Mouse (Mus musculus) liver, embryonic 11.5 days (tissue): ENCODE measurements around the gene Gprc5b. TPM values are rescaled to one million over a fixed set of nuclear protein-coding genes. Genes with fewer than 3 reads are reported as not detected.

Source experiments
- ATAC-seq: fragments of 200-750 bp; cut with Nextera tagmentation; replicated peaks from 2 replicates; pipeline ENCODE4 v1.8.0; 2017; ENCODE audit warnings: moderate number of reproducible peaks, mild to moderate bottlenecking, moderate TSS enrichment, moderate library complexity; ENCODE audit not compliant: low FRiP score
- DNase-seq: peaks from one replicate; pipeline ENCODE4 v3.0.0-alpha.2; 2017; ENCODE audit warnings: low spot score
- H3K27ac ChIP-seq: fragments of 300-500 bp; sonication (generic); 2 replicates; pipeline ENCODE4 v1.5.1; 2014; ENCODE audit warnings: mild to moderate bottlenecking, low read depth, low read length, control low read depth
- H3K27me3 ChIP-seq: fragments of 300-500 bp; sonication (generic); replicated peaks from 2 replicates; pipeline ENCODE4 v1.6.1; 2014; ENCODE audit warnings: low read length, mixed read lengths; ENCODE audit not compliant: control insufficient read depth, insufficient read depth
- H3K36me3 ChIP-seq: fragments of 300-500 bp; sonication (generic); 2 replicates; pipeline ENCODE4 v1.6.1; 2014; ENCODE audit warnings: mild to moderate bottlenecking, low read length, moderate library complexity, mixed read lengths; ENCODE audit not compliant: control insufficient read depth, insufficient read depth
- H3K4me1 ChIP-seq: fragments of 300-500 bp; sonication (generic); replicated peaks from 2 replicates; pipeline ENCODE4 v1.6.1; 2014; ENCODE audit warnings: low read length, mixed read lengths; ENCODE audit not compliant: control insufficient read depth, insufficient read depth
- H3K4me2 ChIP-seq: fragments of 300-500 bp; sonication (generic); 2 replicates; pipeline ENCODE4 v1.6.1; 2014; ENCODE audit warnings: mild to moderate bottlenecking, control low read depth, moderate library complexity
- H3K4me3 ChIP-seq: fragments of 300-500 bp; sonication (generic); 2 replicates; pipeline ENCODE4 v1.5.1; 2014; ENCODE audit warnings: low read depth, low read length, control low read depth
- H3K9ac ChIP-seq: fragments of 300-500 bp; sonication (generic); 2 replicates; pipeline ENCODE4 v1.6.1; 2014; ENCODE audit warnings: low read depth, low read length, control low read depth
- H3K9me3 ChIP-seq: fragments of 300-500 bp; sonication (generic); 2 replicates; pipeline ENCODE4 v1.6.1; 2016; ENCODE audit warnings: low read length, inconsistent platforms, mixed read lengths; ENCODE audit not compliant: control insufficient read depth
- WGBS: fragments of 180-500 bp; shearing (Covaris S2); extraction: QIAGEN DNeasy Blood & Tissue Kit; methylation state at CpG from one replicate; pipeline ENCODE4 v1.1.7; 2014; 5-methylcytosine and 5-hydroxymethylcytosine counted together
- polyA plus RNA-seq: library from polyadenylated mRNA; unstranded; fragments of >200 nt; fragmentation: Nextera tagmentation; extraction: Ambion mirVana; gene quantifications from 2 replicates; pipeline ENCODE4 v1.2.1, GENCODE M21; 2014

Gprc5b gene
- polyA plus RNA-seq, 1 experiment from 2014 or later = 1.7 TPM

DNA sequence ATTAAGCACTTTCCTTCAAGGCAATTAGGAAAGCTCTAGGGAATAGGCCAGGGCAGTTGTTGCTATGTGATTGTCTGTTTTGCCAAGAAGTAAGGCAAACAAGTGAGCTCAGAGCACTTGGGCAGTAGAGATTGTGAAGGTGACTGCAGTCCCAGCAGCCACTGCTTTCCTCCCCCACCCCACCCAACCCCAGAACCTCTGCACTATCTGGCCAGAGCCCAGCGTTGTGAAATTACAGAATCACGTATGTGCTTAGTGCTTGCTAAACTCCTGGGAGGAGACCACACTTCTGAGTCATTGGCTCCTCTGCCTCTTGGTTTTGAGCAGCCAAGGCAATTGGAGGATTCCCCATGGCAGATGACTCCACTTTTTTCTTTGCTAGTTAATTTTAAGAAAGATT, 59.7 kb downstream of the Gprc5b start:
- 32% methylated on average over 2 of the region's 2 CpGs for WGBS
- Histone ChIP-seq H3K4me2 (no peak overlapping the region), H3K9me3 (no peaks in the 10 kb centered on the region), H3K27me3 (no peaks in the 10 kb centered on the region), H3K4me1 (no peaks in the 10 kb centered on the region; the same call in 1 of the 2 replicates), H3K9ac (no peak overlapping the region), H3K4me3 (no peak overlapping the region), H3K27ac (no peak overlapping the region), H3K36me3 (no peaks in the 10 kb centered on the region)
- no peak for DNase-seq
- ATAC-seq = no peak

DNA sequence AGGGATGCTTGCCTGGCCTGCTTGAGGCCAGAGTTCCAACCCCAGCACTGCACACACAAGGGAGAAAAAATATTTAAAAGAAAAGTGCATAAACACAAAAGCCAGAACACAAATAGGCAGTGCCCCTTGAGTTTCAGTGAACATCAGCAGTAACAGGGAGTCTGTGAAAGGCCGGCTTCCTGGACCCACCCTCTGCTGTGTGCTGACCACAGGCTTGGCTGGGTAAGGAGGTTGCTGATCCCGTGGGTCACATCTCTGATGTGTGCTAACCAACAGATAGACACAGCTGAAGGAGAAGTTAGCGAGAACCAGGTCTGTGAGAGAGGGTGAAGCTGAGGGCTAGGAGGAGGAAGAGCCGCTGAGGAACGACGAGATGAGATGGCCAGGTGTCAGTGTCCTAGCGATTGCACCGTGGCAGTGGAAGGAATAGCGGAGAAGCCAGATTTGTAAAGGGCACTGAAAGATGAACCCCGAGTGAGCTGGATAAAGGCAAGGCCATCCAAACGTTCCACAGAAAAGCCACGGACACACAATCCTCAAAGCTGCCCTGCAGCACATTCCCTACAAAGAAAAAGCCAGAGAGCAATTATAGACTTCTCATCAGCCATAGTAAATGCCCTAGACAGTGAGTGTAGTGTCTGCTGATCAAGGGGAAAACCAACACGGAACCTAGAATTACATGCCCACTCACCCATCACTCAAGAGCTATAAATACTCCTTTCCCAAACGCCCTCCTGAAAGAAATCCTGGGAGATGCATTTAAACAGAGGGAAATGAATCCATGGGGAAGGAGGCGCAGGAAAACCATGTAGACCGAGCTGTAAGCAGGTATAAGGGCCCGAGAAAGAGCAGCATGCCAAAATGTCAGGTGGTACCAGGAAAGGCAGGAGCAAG, 63.3 kb downstream of the Gprc5b start:
- ATAC-seq (no peak), DNase-seq (no peak)
- Histone ChIP-seq H3K27ac (no peak overlapping the region), H3K4me3 (no peak overlapping the region), H3K9ac (no peak overlapping the region), H3K4me2 (no peak overlapping the region), H3K27me3 (no peaks in the 10 kb centered on the region), H3K36me3 (no peaks in the 10 kb centered on the region), H3K4me1 (peaks cover 7% of the 10 kb centered on the region; the same call in 1 of the 2 replicates), H3K9me3 (no peaks in the 10 kb centered on the region)
- 75% methylated on average over 17 of the region's 17 CpGs for WGBS

DNA sequence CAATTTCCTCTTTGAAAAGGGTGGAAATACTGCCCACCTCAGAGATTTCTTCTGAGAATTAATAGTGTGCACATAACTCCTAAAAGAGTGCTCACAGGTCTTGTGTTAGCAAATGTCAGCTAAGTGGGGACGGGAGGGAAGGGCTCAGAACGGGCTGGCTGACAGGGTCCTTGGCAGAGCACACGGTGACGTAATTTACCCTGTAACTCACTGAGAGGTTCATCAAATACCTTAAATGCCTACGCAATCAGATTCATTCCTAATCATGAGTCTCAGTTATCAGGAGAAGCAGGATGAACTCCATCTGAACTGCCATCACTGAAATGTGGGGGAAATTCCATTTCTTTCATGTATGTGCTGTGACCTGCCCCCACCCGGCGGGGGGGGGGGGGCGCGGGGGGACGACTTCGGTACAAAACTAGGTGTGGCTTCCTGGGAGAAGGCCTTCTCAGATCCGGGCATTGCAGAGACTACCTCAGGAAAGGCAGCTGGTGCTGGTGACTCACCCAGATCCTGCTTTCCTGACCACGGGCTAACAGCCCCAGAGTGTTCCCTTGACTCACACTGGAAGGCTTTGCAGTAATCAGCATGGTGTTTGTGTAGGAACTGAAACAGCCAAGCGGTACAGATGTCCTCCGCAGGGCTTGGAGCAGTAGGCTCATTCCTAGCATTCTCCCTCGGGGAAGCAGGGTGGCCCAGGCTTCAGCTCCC, 65.3 kb downstream of the Gprc5b start:
- WGBS = 23% methylated on average over 16 of the region's 16 CpGs
- Histone ChIP-seq H3K4me2 (no peak overlapping the region), H3K36me3 (no peaks in the 10 kb centered on the region), H3K27me3 (no peaks in the 10 kb centered on the region), H3K4me1 (peaks cover 7% of the 10 kb centered on the region; the same call in 1 of the 2 replicates), H3K4me3 (no peak overlapping the region), H3K27ac (no peak overlapping the region), H3K9ac (no peak overlapping the region), H3K9me3 (no peaks in the 10 kb centered on the region)
- ATAC-seq (no peak; the same call in 1 of the 2 replicates), DNase-seq (no peak)

DNA sequence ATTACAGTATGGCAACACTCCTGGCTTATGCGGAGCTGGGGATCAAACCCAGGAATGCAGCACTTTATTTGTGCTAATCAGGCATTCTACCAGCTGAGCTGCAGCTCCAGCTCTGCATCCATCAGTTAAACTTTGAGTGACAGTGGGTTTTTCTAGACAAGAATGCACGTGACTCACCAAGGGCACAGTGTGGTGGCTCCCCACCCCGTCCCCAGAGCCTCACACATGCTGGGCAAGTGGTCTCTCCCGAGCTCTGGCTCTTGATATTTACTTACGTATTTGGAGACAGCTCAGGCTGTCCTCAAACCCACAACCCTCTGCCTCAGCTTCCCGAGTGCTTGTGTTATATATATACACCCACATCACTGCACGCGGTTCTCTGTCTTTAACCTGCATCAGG, 66.1 kb downstream of the Gprc5b start:
- H3K27me3 ChIP-seq = no peaks in the 10 kb centered on the region
- no peak overlapping the region for H3K4me2 ChIP-seq
- H3K9ac ChIP-seq = no peak overlapping the region
- no peaks in the 10 kb centered on the region for H3K9me3 ChIP-seq
- peaks cover 7% of the 10 kb centered on the region; the same call in 1 of the 2 replicates for H3K4me1 ChIP-seq
- no peak overlapping the region for H3K27ac ChIP-seq
- ATAC-seq (no peak), DNase-seq (no peak)
- no peaks in the 10 kb centered on the region for H3K36me3 ChIP-seq
- WGBS = 66% methylated on average over 8 of the region's 8 CpGs
- H3K4me3 ChIP-seq = no peak overlapping the region

DNA sequence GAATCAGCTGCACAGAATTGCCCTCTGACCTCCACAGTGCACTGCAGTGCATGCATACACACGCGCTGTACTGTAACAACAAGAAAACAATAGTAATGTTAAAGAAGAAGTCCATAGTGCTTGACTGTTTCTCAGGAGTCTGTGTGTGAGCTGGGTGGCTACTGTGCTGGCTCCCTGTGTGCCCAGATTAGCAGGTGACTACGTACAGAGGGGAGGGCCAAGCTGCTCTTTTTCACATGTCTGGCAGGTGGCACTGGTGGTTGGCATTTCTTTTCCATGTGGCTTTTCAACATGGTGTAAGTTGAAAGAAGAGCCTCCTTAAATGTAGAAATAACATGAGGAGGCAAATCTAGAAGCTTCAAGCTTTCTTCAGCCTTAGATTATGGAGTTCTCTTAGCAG, 66.7 kb downstream of the Gprc5b start:
- Histone ChIP-seq H3K27me3 (no peaks in the 10 kb centered on the region), H3K9me3 (no peaks in the 10 kb centered on the region), H3K4me3 (no peak overlapping the region), H3K4me2 (no peak overlapping the region), H3K9ac (no peak overlapping the region), H3K36me3 (no peaks in the 10 kb centered on the region), H3K27ac (no peak overlapping the region), H3K4me1 (peaks cover 7% of the 10 kb centered on the region; the same call in 1 of the 2 replicates)
- ATAC-seq (no peak), DNase-seq (no peak)
- 91% methylated on average over 3 of the region's 3 CpGs for WGBS

DNA sequence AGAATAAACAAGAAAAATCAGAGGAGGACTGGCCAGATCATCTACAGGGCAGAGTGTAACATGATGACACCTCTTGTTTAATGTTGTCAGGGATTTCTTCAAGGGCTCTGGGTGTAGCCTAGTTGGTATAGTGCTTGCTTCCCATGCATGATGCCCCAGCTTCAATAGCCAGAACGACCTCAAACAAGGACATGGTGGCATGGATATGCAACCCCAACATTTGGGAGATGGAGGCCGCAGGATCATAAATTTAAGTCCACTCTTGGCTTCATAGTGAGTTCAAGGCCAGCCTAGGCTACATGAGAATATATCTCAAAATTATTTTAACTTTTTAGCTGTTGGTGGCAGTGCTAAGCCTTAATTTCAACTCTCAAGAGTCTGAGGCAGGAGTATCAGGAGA, 67.7 kb downstream of the Gprc5b start:
- no peak overlapping the region for H3K4me2 ChIP-seq
- WGBS = 81% methylated on average over 2 of the region's 2 CpGs
- no peak overlapping the region for H3K4me3 ChIP-seq
- no peaks in the 10 kb centered on the region for H3K36me3 ChIP-seq
- ATAC-seq (no peak), DNase-seq (no peak)
- H3K27me3 ChIP-seq = no peaks in the 10 kb centered on the region
- no peak overlapping the region for H3K27ac ChIP-seq
- no peak overlapping the region for H3K9ac ChIP-seq
- no peaks in the 10 kb centered on the region for H3K9me3 ChIP-seq
- H3K4me1 ChIP-seq = peaks cover 7% of the 10 kb centered on the region; the same call in 1 of the 2 replicates

DNA sequence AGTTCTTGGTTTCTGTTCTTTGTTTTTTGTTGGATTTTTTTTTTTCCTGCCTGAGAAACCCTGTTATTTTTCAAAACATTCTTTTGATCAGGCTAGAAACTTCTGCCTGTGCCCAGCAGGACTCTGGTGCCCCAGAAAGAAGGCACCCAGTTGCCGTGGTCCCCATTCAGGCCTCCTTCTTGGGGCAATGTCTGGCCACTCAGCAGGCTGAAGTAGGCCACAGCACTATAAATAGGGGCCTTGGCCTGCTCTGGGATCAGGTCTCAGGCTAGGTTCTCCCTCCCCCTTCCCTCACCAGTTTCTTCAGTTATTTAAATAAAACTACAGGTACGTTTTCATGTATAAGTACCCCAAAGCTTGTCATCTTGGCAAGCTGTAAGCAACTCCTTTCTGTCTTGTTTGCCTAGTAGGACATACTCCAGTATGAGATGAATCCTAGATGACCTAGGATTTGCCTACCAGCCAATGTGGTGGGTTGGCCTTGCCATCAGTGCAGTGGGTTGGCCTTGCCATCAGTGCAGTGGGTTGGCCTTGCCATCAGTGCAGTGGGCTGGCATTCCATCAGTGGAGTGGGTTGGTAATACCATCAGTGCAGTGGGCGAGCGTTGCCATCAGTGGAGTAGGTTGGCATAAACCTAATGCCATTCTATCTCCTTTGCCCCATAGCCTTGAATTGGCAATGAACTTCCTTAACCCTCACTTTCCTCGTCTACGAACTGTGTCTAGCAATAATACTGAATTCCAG, 68.3 kb downstream of the Gprc5b start:
- no peaks in the 10 kb centered on the region for H3K36me3 ChIP-seq
- DNase-seq (no peak), ATAC-seq (no peak)
- WGBS = 88% methylated on average over 6 of the region's 6 CpGs
- H3K27ac ChIP-seq = no peak overlapping the region
- H3K4me3 ChIP-seq = no peak overlapping the region
- no peaks in the 10 kb centered on the region for H3K9me3 ChIP-seq
- H3K4me1 ChIP-seq = peaks cover 7% of the 10 kb centered on the region; the same call in 1 of the 2 replicates
- H3K4me2 ChIP-seq = no peak overlapping the region
- no peak overlapping the region for H3K9ac ChIP-seq
- no peaks in the 10 kb centered on the region for H3K27me3 ChIP-seq

DNA sequence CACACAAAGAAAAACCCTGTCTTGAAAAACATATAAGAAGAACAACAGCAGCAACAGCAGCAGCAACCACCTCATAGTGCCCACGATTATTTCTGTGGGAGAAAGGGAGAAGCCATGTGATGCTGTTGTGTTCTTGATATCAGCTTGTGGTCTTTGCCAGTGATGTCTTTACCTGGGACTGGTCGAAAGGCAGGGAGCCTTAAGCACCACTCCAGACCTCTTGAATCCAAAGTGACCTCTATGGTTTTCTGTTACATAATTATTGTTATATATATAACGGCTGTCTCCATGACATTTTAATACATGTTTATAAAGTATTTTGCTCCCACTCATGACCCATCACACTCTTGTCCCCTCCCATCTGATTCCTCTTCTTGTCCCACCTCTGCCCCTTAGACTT, 69.5 kb downstream of the Gprc5b start:
- WGBS = 73% methylated on average over 3 of the region's 3 CpGs
- Histone ChIP-seq H3K9ac (no peak overlapping the region), H3K27ac (no peak overlapping the region)

More for the DNA sequence above, 69.5 kb downstream of the Gprc5b start:
- ATAC-seq = no peak
- Histone ChIP-seq H3K36me3 (no peaks in the 10 kb centered on the region), H3K27me3 (no peaks in the 10 kb centered on the region), H3K4me2 (no peak overlapping the region), H3K4me1 (peaks cover 7% of the 10 kb centered on the region; the same call in 1 of the 2 replicates), H3K9me3 (no peaks in the 10 kb centered on the region), H3K4me3 (no peak overlapping the region)
- no peak for DNase-seq
